13 mouse cellular contexts compared by ENCODE assay signal in the genomic region with DNA sequence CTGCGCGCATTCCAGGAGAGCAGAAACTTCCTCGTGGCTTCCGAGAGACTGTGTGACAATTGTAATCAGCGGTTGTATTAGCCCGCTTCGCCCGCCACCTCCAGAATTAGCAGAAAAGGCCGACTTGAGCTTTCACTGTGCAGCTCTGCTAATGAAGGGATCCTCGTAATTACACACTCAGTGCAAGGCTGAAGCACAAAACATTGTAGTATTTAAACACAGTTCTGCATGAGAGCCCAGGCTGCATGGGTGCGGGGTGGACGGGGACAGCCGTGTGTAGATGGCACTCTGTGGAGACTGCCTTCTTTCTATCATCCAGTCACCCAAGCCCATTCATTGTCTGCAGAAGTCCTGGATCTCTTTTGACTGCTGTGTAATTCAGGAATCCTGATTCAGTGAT.
"Had no signal": no experiment of that assay in that cellular context is flagged by ENCODE, and none has a peak within 500 bp of the region (broad histone marks: within the 10 kb centered on the region; RNA-seq: fewer than 3 reads in every experiment).

No protein-coding gene starts in this region.

- ATAC-seq: midbrain, embryonic 16.5 days had no signal

- DNase-seq: kidney, adult 9 months; kidney, postnatal 10 days; liver; liver, embryonic 13.5 days; lung, adult 18-20 months; retina, postnatal 1 day; right cerebral cortex, postnatal 4 days; spleen, adult 18-20 months; thymus, adult 18-20 months; thymus, postnatal 14 days had no signal

- H3K27ac ChIP-seq: layer of hippocampus, adult 2 months; limb, embryonic 12.5 days; liver, embryonic 13.5 days had no signal

- H3K9ac ChIP-seq: limb, embryonic 12.5 days; liver, embryonic 13.5 days had no signal

- H3K27me3 ChIP-seq: limb, embryonic 12.5 days; liver, embryonic 13.5 days had no signal

- H3K4me2 ChIP-seq: limb, embryonic 12.5 days; liver, embryonic 13.5 days had no signal

- H3K36me3 ChIP-seq: limb, embryonic 12.5 days; liver, embryonic 13.5 days had no signal

- H3K4me1 ChIP-seq: limb, embryonic 12.5 days; liver, embryonic 13.5 days had no signal

- H3K9me3 ChIP-seq: limb, embryonic 12.5 days; liver, embryonic 13.5 days had no signal

- H3K4me3 ChIP-seq: layer of hippocampus, adult 2 months; limb, embryonic 12.5 days; liver, embryonic 13.5 days had no signal
